Mouse (Mus musculus): ENCODE measurements around the gene Cyp2d11.

Gene Cyp2d11

DNA sequence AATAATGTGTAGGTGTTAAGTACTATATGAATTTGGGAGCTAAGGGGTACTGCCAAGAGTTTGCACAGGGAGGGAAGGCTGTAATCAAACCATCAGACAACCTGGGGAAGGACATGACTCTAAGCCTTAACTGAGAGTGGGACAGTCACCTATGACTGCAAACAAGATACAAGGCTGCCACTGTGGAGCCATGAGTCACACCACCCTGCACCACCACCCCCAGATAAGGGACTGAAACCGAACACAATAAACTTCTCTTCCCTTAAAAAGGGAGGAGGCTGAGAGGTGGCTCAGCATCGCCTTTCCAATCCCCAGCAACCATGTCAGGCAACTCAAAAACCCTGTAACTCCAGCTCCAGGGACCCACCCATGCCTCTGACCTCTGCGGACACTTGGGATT is 42.3 kb downstream of the Cyp2d11 start:
- DNase-seq (ENCODE audit: low spot score in 2 of 2): no peak

DNA sequence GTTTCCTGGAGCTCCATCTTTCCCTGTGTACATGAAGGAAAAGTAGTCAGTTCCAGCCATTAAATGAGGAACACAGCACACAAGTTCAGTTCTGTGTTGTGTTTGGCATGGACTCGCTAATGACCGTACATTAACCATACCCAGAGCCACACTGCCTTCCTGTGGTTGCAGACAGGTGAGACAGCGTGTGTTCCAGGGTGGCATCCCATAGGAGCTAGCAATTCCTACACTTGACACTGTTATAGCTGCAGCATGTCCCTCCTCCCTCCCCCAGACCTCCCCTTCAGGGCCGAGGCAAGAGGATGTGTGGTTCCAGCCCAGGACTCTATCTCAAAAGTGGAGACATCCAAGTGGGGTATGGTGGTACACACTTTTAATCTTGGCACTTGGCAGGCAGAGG is 43.5 kb downstream of the Cyp2d11 start:
- no peak for DNase-seq (ENCODE audit: low spot score in 2 of 2)

- DNase-seq (ENCODE audit: low spot score in 2 of 2): no peak
These were observed 44.9 kb downstream of the Cyp2d11 start for GRCm38 (mm10) chr15:82348999-82349341.

DNA sequence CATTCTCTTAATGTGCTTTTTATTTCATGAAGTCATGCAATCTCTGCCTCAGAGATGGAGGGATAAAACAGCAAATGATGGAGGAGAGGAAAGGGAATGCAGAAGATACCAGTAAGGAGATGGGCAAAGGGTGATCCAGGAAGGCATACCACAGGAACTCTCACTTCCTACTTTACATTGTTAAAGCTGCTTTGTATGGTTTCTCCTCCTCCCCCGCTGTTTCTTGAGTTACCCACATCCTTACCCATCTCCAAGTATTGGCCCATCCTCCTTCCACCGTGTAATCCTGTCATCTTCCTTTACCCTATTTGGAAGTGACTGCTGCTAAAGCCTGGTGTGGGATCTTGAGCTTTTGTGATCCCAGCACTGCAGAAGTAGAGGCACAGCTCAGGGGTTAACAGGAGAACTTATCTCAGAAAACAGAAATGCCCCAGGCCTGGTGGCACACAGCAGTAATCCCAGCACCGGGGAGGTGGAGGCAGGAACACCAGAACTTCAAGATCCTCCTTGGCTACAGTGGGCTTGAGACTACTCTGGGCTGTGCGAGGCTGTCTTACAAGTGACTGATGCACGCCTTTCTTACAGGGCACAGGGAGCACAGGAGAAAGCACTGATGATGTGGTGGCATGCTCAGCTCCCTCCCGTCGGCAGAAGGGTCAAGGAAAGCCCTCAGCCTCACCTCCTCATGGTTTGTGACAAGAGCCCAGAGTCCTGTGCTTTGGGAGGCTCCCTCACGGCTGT is 45.4 kb downstream of the Cyp2d11 start:
- no peak for DNase-seq (ENCODE audit: low spot score in 2 of 2)

- no peak for DNase-seq (ENCODE audit: low spot score in 2 of 2)
These were observed 46.0 kb downstream of the Cyp2d11 start for GRCm38 (mm10) chr15:82347852-82348251.

DNA sequence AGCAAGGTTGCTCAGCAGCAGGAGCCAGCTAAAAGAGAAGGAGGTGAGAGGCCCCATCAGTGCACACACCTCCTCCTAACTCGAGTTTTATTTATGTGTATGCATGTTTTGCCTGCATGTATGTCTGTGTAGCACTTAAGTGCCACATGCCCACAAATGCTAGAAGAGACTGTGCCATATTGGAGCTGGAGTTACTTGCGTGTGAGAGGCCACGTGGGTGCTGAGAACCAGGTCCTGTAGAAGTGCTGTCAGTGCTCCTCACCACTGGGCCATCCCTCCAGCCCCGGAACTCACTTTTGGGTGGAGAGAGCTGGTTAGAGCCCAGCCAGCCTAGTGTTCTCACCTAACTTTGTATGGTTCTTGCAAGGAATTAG is 46.5 kb downstream of the Cyp2d11 start:
- DNase-seq (ENCODE audit: low spot score in 2 of 2): no peak

GRCm38 (mm10) chr15:82346580-82347302 is 47.1 kb downstream of the Cyp2d11 start:
- no peak for DNase-seq (ENCODE audit: low spot score in 2 of 2)

DNA sequence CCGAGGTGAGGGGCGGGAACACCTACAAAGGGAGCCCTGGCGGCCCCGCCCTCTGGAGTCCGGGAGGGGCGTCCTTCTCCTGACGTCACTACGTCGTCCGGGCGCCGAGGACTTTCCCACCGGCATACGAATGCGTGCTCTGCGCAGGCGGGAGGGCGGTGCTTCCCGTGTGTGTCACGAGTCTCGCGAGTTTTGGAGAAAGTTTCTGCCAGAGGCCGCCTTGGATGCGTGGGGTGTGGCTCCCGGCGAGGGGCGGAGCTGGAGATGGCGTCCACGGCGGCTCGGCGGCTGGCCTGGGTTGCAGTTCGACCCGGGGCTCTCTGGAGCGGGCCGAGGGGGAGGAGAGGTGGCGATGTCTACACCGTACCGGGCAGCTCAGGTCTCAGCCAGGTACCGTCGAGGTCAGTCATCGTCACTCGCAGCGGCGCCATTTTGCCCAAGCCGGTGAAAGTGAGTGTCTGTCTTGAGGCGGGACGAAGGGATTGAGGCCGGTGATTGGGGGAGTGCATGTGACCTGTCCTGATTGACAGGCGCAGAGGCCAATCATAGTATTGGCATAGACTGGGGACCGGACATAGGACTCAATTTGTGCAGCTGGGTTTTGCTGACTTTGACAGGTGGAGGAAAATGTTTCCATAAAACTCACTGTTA is 47.9 kb downstream of the Cyp2d11 start:
- DNase-seq (ENCODE audit: low spot score in 2 of 2): peak; percentile 96

DNA sequence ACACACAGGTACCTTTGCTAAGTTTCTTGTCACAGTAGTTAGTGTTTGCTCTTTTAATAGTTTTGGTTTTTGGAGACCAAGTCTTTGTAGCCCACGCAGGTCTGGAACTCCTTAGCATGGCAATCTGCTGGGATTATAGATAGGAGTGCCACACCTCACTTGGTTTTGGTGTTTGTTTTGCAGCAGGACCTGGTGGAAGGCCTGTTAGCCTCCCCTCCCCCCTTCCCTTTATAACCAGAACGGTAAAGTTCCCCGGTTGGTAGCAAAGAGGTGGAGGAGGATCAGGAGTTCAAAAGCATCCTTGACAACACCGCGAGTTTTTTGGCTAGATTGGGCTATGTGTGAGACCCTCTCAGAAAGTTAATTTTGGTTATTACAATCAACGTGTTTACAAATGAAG is 48.9 kb downstream of the Cyp2d11 start:
- DNase-seq (ENCODE audit: low spot score in 2 of 2): no peak

DNA sequence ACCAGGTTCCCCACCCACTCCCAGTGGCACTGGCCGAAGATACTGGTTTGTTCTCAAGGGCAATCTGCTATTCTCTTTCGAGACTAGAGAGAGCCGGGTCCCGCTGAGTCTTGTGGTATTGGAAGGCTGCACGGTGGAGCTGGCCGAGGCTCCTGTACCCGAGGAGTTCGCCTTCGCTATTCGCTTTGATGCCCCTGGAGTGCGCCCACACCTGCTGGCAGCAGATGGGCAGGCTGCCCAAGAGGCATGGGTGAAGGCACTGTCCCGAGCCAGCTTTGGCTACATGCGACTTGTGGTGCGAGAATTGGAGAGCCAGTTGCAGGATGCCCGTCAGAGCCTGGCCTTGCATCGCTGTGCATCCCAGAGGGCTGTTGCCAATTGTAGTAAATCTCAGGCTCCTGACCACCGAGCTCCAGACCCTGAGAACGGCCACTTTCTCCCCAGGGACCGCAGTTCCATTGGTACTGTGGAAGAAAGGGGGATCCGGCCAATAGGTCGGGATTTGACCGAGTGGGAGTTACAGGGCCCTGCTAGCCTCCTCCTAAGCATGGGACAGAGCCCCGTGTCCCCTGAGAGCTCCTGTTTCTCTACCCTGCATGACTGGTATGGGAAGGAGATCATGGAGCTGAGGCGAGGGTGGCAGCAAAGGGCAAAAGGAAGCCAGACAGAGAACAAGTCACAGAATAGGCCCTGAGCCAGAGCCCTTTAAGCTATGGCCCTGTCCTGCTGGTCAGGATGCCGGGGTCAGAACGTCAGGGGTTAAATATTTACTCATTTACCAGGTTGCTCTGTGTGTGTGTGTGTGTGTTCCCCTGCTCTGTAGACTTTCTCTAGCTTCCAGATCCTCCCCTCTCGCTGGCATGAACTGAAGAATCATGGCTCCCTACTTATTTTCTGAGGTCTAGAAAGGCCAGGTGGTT is 50.2 kb downstream of the Cyp2d11 start:
- DNase-seq (ENCODE audit: low spot score in 2 of 2): no peak

DNA sequence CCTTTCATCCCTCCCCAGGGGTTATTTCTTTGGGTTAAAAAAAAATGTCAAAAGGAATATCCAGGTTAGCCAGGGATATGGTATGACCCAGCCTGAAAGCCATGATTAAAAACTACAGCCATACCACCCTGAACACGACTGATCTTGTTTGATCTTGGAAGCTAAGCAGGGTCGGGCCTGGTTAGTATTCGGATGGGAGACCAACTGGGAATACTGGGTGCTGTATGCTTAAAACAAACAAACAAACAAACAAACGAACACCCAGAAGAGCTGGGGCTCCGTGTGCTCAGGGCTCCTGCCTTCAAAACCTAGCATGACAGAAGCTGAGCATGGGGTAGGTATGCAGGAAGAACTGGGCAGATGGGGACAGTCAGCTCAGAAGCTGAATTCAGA is 51.3 kb downstream of the Cyp2d11 start:
- no peak for DNase-seq (ENCODE audit: low spot score in 2 of 2)

DNA sequence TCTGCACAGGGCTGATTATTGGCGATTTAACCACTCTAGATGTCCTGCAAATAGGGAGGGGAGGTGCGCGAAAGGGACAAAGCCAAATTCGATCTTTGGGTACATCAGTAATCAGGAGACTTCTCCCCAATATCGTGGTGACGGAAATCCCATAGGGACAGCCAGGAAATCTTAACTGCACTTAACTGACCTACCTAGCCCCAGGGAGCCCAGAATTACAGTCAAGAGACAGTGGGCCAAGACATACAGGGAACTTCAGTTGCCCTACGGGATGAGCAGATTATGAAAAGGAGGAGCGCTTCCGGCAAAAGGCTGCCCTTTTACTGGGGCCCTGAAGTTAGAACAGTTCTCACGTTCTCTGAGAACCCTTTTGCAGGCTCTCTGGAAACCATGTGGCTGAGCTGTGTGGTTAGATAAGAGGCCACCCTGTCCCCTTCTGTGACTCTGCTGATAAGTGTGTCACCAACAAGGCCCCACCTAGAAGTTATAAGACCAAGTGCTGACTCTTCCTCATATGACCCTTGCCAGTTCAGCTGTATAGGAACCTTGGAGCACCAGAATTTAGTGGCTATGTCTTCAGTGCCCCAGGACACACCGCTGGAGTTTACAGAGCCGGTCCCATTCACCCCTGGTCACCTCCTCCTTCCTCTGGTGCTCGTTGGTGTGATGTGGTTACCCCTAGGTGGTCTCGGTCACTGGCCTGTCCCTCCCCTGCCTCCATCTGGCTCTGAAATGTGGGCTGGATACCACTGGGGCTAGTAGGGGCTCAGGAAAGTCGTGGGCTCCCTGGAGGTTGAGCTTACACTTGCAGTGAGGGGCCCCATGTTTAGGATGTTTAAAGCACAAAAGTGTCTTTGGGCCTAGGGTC is 51.9 kb downstream of the Cyp2d11 start:
- DNase-seq (ENCODE audit: low spot score in 2 of 2): no peak

GRCm38 (mm10) chr15:82341036-82341501 is 52.8 kb downstream of the Cyp2d11 start:
- peak; percentile 76 to 77 for DNase-seq (ENCODE audit: low spot score in 2 of 2)

- DNase-seq (ENCODE audit: low spot score in 2 of 2): no peak
These were observed 53.3 kb downstream of the Cyp2d11 start for GRCm38 (mm10) chr15:82340414-82341035.

- DNase-seq (ENCODE audit: low spot score in 2 of 2): no peak
These were observed 54.1 kb downstream of the Cyp2d11 start for GRCm38 (mm10) chr15:82339634-82340254.
